Mouse (Mus musculus) hindbrain, embryonic 11.5 days (tissue): Measurements from ENCODE around the gene Gm11563. TPM values are rescaled to one million over a fixed set of nuclear protein-coding genes. Genes with fewer than 3 reads are reported as not detected.
"Not testable (repeated sequence)": the region's sequence is repeated elsewhere in the genome, so short reads cannot be mapped to it uniquely, and the experiment has no call there.

Source experiments
- ATAC-seq: fragments of 200-750 bp; cut with Nextera tagmentation; 2 replicates; pipeline ENCODE4 v1.8.0; 2017; ENCODE audit warnings: mild to moderate bottlenecking, moderate TSS enrichment, moderate library complexity; ENCODE audit not compliant: low FRiP score
- DNase-seq: peaks from one replicate; pipeline ENCODE4 v3.0.0-alpha.2; 2015; ENCODE audit warnings: low spot score
- H3K27ac ChIP-seq: fragments of 300-500 bp; sonication (generic); 2 replicates; pipeline ENCODE4 v1.5.1; 2014; ENCODE audit warnings: mild to moderate bottlenecking, low read depth, low read length
- H3K27me3 ChIP-seq: fragments of 300-500 bp; sonication (generic); 2 replicates; pipeline ENCODE4 v1.6.1; 2014; ENCODE audit warnings: mild to moderate bottlenecking, low read length, moderate library complexity, mixed read lengths; ENCODE audit not compliant: control insufficient read depth, insufficient read depth
- H3K36me3 ChIP-seq: fragments of 300-500 bp; sonication (generic); 2 replicates; pipeline ENCODE4 v1.6.1; 2014; ENCODE audit warnings: mild to moderate bottlenecking, low read length, moderate library complexity, mixed read lengths; ENCODE audit not compliant: control insufficient read depth, insufficient read depth
- H3K4me1 ChIP-seq: fragments of 300-500 bp; sonication (generic); replicated peaks from 2 replicates; pipeline ENCODE4 v1.6.1; 2014; ENCODE audit warnings: low read length, mixed read lengths; ENCODE audit not compliant: control insufficient read depth, insufficient read depth
- H3K4me2 ChIP-seq: fragments of 300-500 bp; sonication (generic); replicated peaks from 2 replicates; pipeline ENCODE4 v1.6.1; 2014; ENCODE audit warnings: mild to moderate bottlenecking, low read depth, low read length
- H3K4me3 ChIP-seq: fragments of 300-500 bp; sonication (generic); 2 replicates; pipeline ENCODE4 v1.5.1; 2014; ENCODE audit warnings: low read depth, low read length
- H3K9ac ChIP-seq: fragments of 300-500 bp; sonication (generic); 2 replicates; pipeline ENCODE4 v1.6.1; 2014; ENCODE audit warnings: low read depth, low read length
- H3K9me3 ChIP-seq: fragments of 300-500 bp; sonication (generic); 2 replicates; pipeline ENCODE4 v1.6.1; 2016; ENCODE audit warnings: low read length; ENCODE audit not compliant: control insufficient read depth
- WGBS: fragments of 180-500 bp; shearing (Covaris S2); extraction: QIAGEN DNeasy Blood & Tissue Kit; methylation state at CpG from one replicate; pipeline ENCODE4 v1.1.7; 2014; 5-methylcytosine and 5-hydroxymethylcytosine counted together
- polyA plus RNA-seq: library from polyadenylated mRNA; unstranded; fragments of >200 nt; fragmentation: Nextera tagmentation; extraction: Ambion mirVana; gene quantifications from 2 replicates; pipeline ENCODE4 v1.2.1, GENCODE M21; 2014

The Gm11563 gene
- polyA plus RNA-seq, 1 experiment from 2014 or later = not detected

GRCm38 (mm10) chr11:99646444-99646843 lies 12.3 kb downstream of the Gm11563 start:
- 88% methylated on average over 15 of the region's 15 CpGs for WGBS
- H3K9me3 ChIP-seq = no peaks in the 10 kb centered on the region
- DNase-seq (no peak), ATAC-seq (no peak)
- H3K4me1 ChIP-seq = no peaks in the 10 kb centered on the region
- no peaks in the 10 kb centered on the region for H3K27me3 ChIP-seq
- H3K27ac ChIP-seq = no peak overlapping the region
- H3K4me2 ChIP-seq = no peak overlapping the region
- H3K9ac ChIP-seq = no peak overlapping the region
- H3K4me3 ChIP-seq = no peak overlapping the region
- H3K36me3 ChIP-seq = no peaks in the 10 kb centered on the region

GRCm38 (mm10) chr11:99644351-99644750 lies 14.4 kb downstream of the Gm11563 start:
- Histone ChIP-seq H3K9ac (no peak overlapping the region), H3K4me1 (no peaks in the 10 kb centered on the region), H3K36me3 (no peaks in the 10 kb centered on the region), H3K27ac (no peak overlapping the region), H3K4me3 (no peak overlapping the region), H3K9me3 (no peaks in the 10 kb centered on the region), H3K4me2 (no peak overlapping the region), H3K27me3 (no peaks in the 10 kb centered on the region)
- DNase-seq = no peak
- WGBS = 81% methylated on average over 3 of the region's 3 CpGs
- ATAC-seq = no peak

- H3K4me3 ChIP-seq, H3K9me3 ChIP-seq, H3K4me2 ChIP-seq, H3K27ac ChIP-seq, ATAC-seq, H3K4me1 ChIP-seq, H3K9ac ChIP-seq, H3K36me3 ChIP-seq, H3K27me3 ChIP-seq, DNase-seq: not testable (repeated sequence)
- WGBS = 85% methylated on average over 8 of the region's 9 CpGs
Observed at GRCm38 (mm10) chr11:99643635-99644139, 15.1 kb downstream of the Gm11563 start, which contains the start of gene Krtap4-7. Gene Krtap4-7, minus strand, starts transcription at chr11:99644089.

- DNase-seq (no peak), ATAC-seq (no peak)
- no peaks in the 10 kb centered on the region for H3K27me3 ChIP-seq
- H3K27ac ChIP-seq = no peak overlapping the region
- H3K4me3 ChIP-seq = no peak overlapping the region
- H3K9ac ChIP-seq = no peak overlapping the region
- H3K9me3 ChIP-seq = no peaks in the 10 kb centered on the region
- H3K4me1 ChIP-seq = no peaks in the 10 kb centered on the region
- 43% methylated on average over 1 of the region's 1 CpGs for WGBS
- no peaks in the 10 kb centered on the region for H3K36me3 ChIP-seq
- H3K4me2 ChIP-seq = no peak overlapping the region
Observed at GRCm38 (mm10) chr11:99640926-99641325, 17.8 kb downstream of the Gm11563 start.

- Histone ChIP-seq H3K4me3 (no peak overlapping the region), H3K36me3 (no peaks in the 10 kb centered on the region), H3K9ac (no peak overlapping the region), H3K27me3 (no peaks in the 10 kb centered on the region), H3K27ac (no peak overlapping the region), H3K9me3 (no peaks in the 10 kb centered on the region), H3K4me1 (no peaks in the 10 kb centered on the region), H3K4me2 (no peak overlapping the region)
- ATAC-seq (no peak), DNase-seq (no peak)
- WGBS = 90% methylated on average over 1 of the region's 1 CpGs
Observed at GRCm38 (mm10) chr11:99637086-99637485, 21.7 kb downstream of the Gm11563 start.

- WGBS = 43% methylated on average over 8 of the region's 8 CpGs
- Histone ChIP-seq H3K9me3 (no peaks in the 10 kb centered on the region), H3K27ac (no peak within 1 kb of the TSS), H3K9ac (no peak within 1 kb of the TSS), H3K4me3 (no peak within 1 kb of the TSS), H3K36me3 (no peaks in the 10 kb centered on the region), H3K4me1 (no peaks in the 10 kb centered on the region), H3K27me3 (no peaks in the 10 kb centered on the region), H3K4me2 (no peak within 1 kb of the TSS)
- ATAC-seq (no peak), DNase-seq (no peak)
Observed at GRCm38 (mm10) chr11:99634653-99635134, 24.1 kb downstream of the Gm11563 start, which contains the start of gene Krtap4-2. Gene Krtap4-2, minus strand, starts transcription at chr11:99635084.

GRCm38 (mm10) chr11:99633293-99633692 lies 25.5 kb downstream of the Gm11563 start:
- Histone ChIP-seq H3K4me3 (no peak overlapping the region), H3K27me3 (no peaks in the 10 kb centered on the region), H3K9me3 (no peaks in the 10 kb centered on the region), H3K4me2 (no peak overlapping the region), H3K36me3 (no peaks in the 10 kb centered on the region), H3K27ac (no peak overlapping the region), H3K9ac (no peak overlapping the region), H3K4me1 (no peaks in the 10 kb centered on the region)
- 88% methylated on average over 2 of the region's 2 CpGs for WGBS
- ATAC-seq (no peak), DNase-seq (no peak)

- Histone ChIP-seq H3K4me3 (no peak overlapping the region), H3K9me3 (no peaks in the 10 kb centered on the region), H3K27ac (no peak overlapping the region), H3K4me1 (no peaks in the 10 kb centered on the region), H3K27me3 (no peaks in the 10 kb centered on the region), H3K36me3 (no peaks in the 10 kb centered on the region), H3K4me2 (no peak overlapping the region), H3K9ac (no peak overlapping the region)
- WGBS = 79% methylated on average over 3 of the region's 3 CpGs
- no peak for DNase-seq
- no peak for ATAC-seq
Observed at GRCm38 (mm10) chr11:99630890-99631289, 27.9 kb downstream of the Gm11563 start.

GRCm38 (mm10) chr11:99628138-99628537 lies 30.6 kb downstream of the Gm11563 start, which contains the start of gene Krtap4-1:
Gene Krtap4-1, minus strand, starts transcription at chr11:99628238.
- DNase-seq = no peak
- no peak for ATAC-seq
- Histone ChIP-seq H3K4me2 (no peak within 1 kb of the TSS), H3K9me3 (no peaks in the 10 kb centered on the region), H3K27ac (no peak within 1 kb of the TSS), H3K4me1 (no peaks in the 10 kb centered on the region), H3K4me3 (no peak within 1 kb of the TSS), H3K27me3 (no peaks in the 10 kb centered on the region), H3K9ac (no peak within 1 kb of the TSS), H3K36me3 (no peaks in the 10 kb centered on the region)
- WGBS = 85% methylated on average over 4 of the region's 4 CpGs
